Mouse (Mus musculus): ENCODE results near the gene Gucy1b2. TPM values are rescaled to one million over a fixed set of nuclear protein-coding genes. Genes with fewer than 3 reads are reported as not detected.

Gene Gucy1b2
- total and polyA plus RNA-seq, 2 experiments from 2014 or later = 0.04 TPM; not detected in 1

- Histone ChIP-seq H3K27ac (ENCODE audit: low read depth) (no peak overlapping the region), H3K4me3 (ENCODE audit: low read depth, low read length) (no peak overlapping the region), H3K27me3 (ENCODE audit: control insufficient read depth, insufficient read depth, low read length) (no peaks in the 10 kb centered on the region), H3K4me1 (ENCODE audit: control insufficient read depth, insufficient read depth) (no peaks in the 10 kb centered on the region), H3K36me3 (replicated peaks; ENCODE audit: control insufficient read depth, insufficient read depth, low read length) (peaks cover 6% of the 10 kb centered on the region; the same call in 1 of the 2 replicates), H3K9me3 (replicated peaks; ENCODE audit: control insufficient read depth, low read length) (no peaks in the 10 kb centered on the region), H3K4me2 (ENCODE audit: low read depth, low read length) (no peak overlapping the region), H3K9ac (replicated peaks; ENCODE audit: low read depth, low read length) (no peak overlapping the region)
- ATAC-seq (ENCODE audit: insufficient read depth, low read depth) (no peak), DNase-seq (ENCODE audit: low spot score) (no peak)
- TF ChIP-seq CTCF (IDR thresholded peaks at IDR 0.05; ENCODE audit: low read depth) (no peak), EP300 (IDR thresholded peaks at IDR 0.05; ENCODE audit: low read depth) (no peak)
- WGBS = 87% methylated on average over 5 of the region's 5 CpGs
Measured at GRCm38 (mm10) chr14:62353793-62354192, 102.3 kb downstream of the Gucy1b2 start.

- Histone ChIP-seq H3K36me3 (replicated peaks; ENCODE audit: control insufficient read depth, insufficient read depth, low read length) (peaks cover 6% of the 10 kb centered on the region; the same call in 1 of the 2 replicates), H3K4me1 (ENCODE audit: control insufficient read depth, insufficient read depth) (no peaks in the 10 kb centered on the region), H3K27me3 (ENCODE audit: control insufficient read depth, insufficient read depth, low read length) (no peaks in the 10 kb centered on the region), H3K9ac (replicated peaks; ENCODE audit: low read depth, low read length) (no peak overlapping the region), H3K27ac (ENCODE audit: low read depth) (no peak overlapping the region), H3K9me3 (replicated peaks; ENCODE audit: control insufficient read depth, low read length) (no peaks in the 10 kb centered on the region), H3K4me3 (ENCODE audit: low read depth, low read length) (no peak overlapping the region), H3K4me2 (ENCODE audit: low read depth, low read length) (no peak overlapping the region)
- DNase-seq (ENCODE audit: low spot score) = no peak
- no peak for ATAC-seq (ENCODE audit: insufficient read depth, low read depth)
- 80% methylated on average over 9 of the region's 9 CpGs for WGBS
- no peak for TF ChIP-seq CTCF (IDR thresholded peaks at IDR 0.05; ENCODE audit: low read depth)
- TF ChIP-seq EP300 (IDR thresholded peaks at IDR 0.05; ENCODE audit: low read depth) = no peak
Measured at GRCm38 (mm10) chr14:62353372-62353771, 102.7 kb downstream of the Gucy1b2 start.

- ATAC-seq (ENCODE audit: insufficient read depth, low read depth) = no peak
- Histone ChIP-seq H3K27me3 (ENCODE audit: control insufficient read depth, insufficient read depth, low read length) (no peaks in the 10 kb centered on the region), H3K9ac (replicated peaks; ENCODE audit: low read depth, low read length) (no peak overlapping the region), H3K9me3 (replicated peaks; ENCODE audit: control insufficient read depth, low read length) (no peaks in the 10 kb centered on the region), H3K27ac (ENCODE audit: low read depth) (no peak overlapping the region), H3K4me3 (ENCODE audit: low read depth, low read length) (no peak overlapping the region), H3K4me2 (ENCODE audit: low read depth, low read length) (no peak overlapping the region), H3K4me1 (ENCODE audit: control insufficient read depth, insufficient read depth) (no peaks in the 10 kb centered on the region), H3K36me3 (replicated peaks; ENCODE audit: control insufficient read depth, insufficient read depth, low read length) (peaks cover 6% of the 10 kb centered on the region; the same call in 1 of the 2 replicates)
- TF ChIP-seq EP300 (IDR thresholded peaks at IDR 0.05; ENCODE audit: low read depth) = no peak
- WGBS = 88% methylated on average over 3 of the region's 3 CpGs
- DNase-seq (ENCODE audit: low spot score) = no peak
Measured at GRCm38 (mm10) chr14:62350890-62351289, 105.2 kb downstream of the Gucy1b2 start.

GRCm38 (mm10) chr14:62350186-62350585 lies 105.9 kb downstream of the Gucy1b2 start:
- no peak for ATAC-seq (ENCODE audit: insufficient read depth, low read depth)
- TF ChIP-seq EP300 (IDR thresholded peaks at IDR 0.05; ENCODE audit: low read depth) = no peak
- TF ChIP-seq CTCF (IDR thresholded peaks at IDR 0.05; ENCODE audit: low read depth) = no peak
- H3K27ac ChIP-seq (ENCODE audit: low read depth) = no peak overlapping the region
- H3K27me3 ChIP-seq (ENCODE audit: control insufficient read depth, insufficient read depth, low read length) = no peaks in the 10 kb centered on the region
- H3K36me3 ChIP-seq (replicated peaks; ENCODE audit: control insufficient read depth, insufficient read depth, low read length) = peaks cover 6% of the 10 kb centered on the region; the same call in 1 of the 2 replicates
- no peak for DNase-seq (ENCODE audit: low spot score)
- WGBS = 85% methylated on average over 4 of the region's 4 CpGs
- H3K9me3 ChIP-seq (replicated peaks; ENCODE audit: control insufficient read depth, low read length) = no peaks in the 10 kb centered on the region
- H3K9ac ChIP-seq (replicated peaks; ENCODE audit: low read depth, low read length) = no peak overlapping the region
- H3K4me1 ChIP-seq (ENCODE audit: control insufficient read depth, insufficient read depth) = no peaks in the 10 kb centered on the region
- H3K4me2 ChIP-seq (ENCODE audit: low read depth, low read length) = no peak overlapping the region
- H3K4me3 ChIP-seq (ENCODE audit: low read depth, low read length) = no peak overlapping the region

DNA sequence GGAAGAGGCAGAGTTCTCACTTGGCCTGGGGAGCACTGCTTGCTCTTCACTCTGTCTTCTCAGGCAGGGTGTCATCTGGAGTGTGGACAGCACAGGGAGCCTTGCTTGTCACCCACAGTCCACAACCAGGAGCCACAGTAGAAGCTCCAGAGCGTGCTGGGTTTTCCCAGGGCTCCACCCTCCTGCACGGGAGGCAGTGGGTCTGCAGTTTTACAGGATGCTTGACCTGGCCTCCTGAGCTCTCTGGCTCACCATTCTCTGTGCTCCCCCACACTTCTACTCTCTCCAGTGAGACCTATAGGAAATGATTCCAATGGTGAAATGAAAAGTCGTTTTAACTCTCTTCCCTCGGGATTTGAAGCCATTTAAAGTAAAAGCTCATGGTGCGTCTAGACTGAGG lies 106.3 kb downstream of the Gucy1b2 start:
- DNase-seq (ENCODE audit: low spot score) (no peak), ATAC-seq (ENCODE audit: insufficient read depth, low read depth) (peak; percentile 17; the same call in 1 of the 2 replicates)
- TF ChIP-seq CTCF (IDR thresholded peaks at IDR 0.05; ENCODE audit: low read depth) (no peak), EP300 (IDR thresholded peaks at IDR 0.05; ENCODE audit: low read depth) (no peak)
- no peak overlapping the region for H3K4me2 ChIP-seq (ENCODE audit: low read depth, low read length)
- no peak overlapping the region for H3K4me3 ChIP-seq (ENCODE audit: low read depth, low read length)
- H3K4me1 ChIP-seq (ENCODE audit: control insufficient read depth, insufficient read depth) = no peaks in the 10 kb centered on the region
- H3K9ac ChIP-seq (replicated peaks; ENCODE audit: low read depth, low read length) = no peak overlapping the region
- 57% methylated on average over 5 of the region's 5 CpGs for WGBS
- H3K9me3 ChIP-seq (replicated peaks; ENCODE audit: control insufficient read depth, low read length) = no peaks in the 10 kb centered on the region
- H3K27ac ChIP-seq (ENCODE audit: low read depth) = no peak overlapping the region
- H3K36me3 ChIP-seq (replicated peaks; ENCODE audit: control insufficient read depth, insufficient read depth, low read length) = peaks cover 6% of the 10 kb centered on the region; the same call in 1 of the 2 replicates
- no peaks in the 10 kb centered on the region for H3K27me3 ChIP-seq (ENCODE audit: control insufficient read depth, insufficient read depth, low read length)

DNA sequence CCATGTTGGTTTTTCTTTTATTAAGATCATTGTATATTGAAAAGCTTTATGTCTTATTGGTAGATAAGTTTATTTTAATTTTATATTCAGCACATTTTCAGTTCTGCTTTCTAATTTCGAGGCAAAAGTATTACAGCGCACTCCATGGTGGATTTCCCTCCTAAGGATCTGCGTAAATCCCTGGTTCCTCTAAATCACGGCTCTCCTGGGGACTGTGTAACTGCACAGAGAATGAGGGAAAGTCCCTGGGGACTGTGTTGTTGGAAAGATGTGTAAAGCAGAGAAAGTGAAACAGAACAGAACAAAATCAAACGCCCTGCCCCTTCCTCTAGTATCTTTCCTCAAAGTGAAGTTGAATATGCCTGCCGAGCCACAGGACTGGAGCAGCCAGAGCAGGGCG lies 109.0 kb downstream of the Gucy1b2 start:
- Histone ChIP-seq H3K36me3 (replicated peaks; ENCODE audit: control insufficient read depth, insufficient read depth, low read length) (no peaks in the 10 kb centered on the region; the same call in 1 of the 2 replicates), H3K9ac (replicated peaks; ENCODE audit: low read depth, low read length) (no peak overlapping the region), H3K4me2 (ENCODE audit: low read depth, low read length) (no peak overlapping the region), H3K4me3 (ENCODE audit: low read depth, low read length) (no peak overlapping the region), H3K27me3 (ENCODE audit: control insufficient read depth, insufficient read depth, low read length) (no peaks in the 10 kb centered on the region), H3K27ac (ENCODE audit: low read depth) (no peak overlapping the region), H3K4me1 (ENCODE audit: control insufficient read depth, insufficient read depth) (peaks cover 8% of the 10 kb centered on the region), H3K9me3 (replicated peaks; ENCODE audit: control insufficient read depth, low read length) (no peaks in the 10 kb centered on the region)
- no peak for DNase-seq (ENCODE audit: low spot score)
- WGBS = 73% methylated on average over 7 of the region's 7 CpGs
- ATAC-seq (ENCODE audit: insufficient read depth, low read depth) = no peak
- TF ChIP-seq CTCF (IDR thresholded peaks at IDR 0.05; ENCODE audit: low read depth) (no peak), EP300 (IDR thresholded peaks at IDR 0.05; ENCODE audit: low read depth) (no peak)

Data from heart, postnatal 0 days (tissue).